Mouse (Mus musculus) right cerebral cortex, postnatal 4 days (tissue): ENCODE results near the gene Wasf3.
"Not testable (repeated sequence)": the region's sequence is repeated elsewhere in the genome, so short reads cannot be mapped to it uniquely, and the experiment has no call there.

Experiments used
- DNase-seq: peaks from one replicate; pipeline ENCODE4 v3.0.0-alpha.2; 2022

The Wasf3 gene

GRCm38 (mm10) chr5:146384935-146385591, at the start of gene Wasf3:
Gene Wasf3, plus strand, starts transcription at chr5:146384985.
- DNase-seq = peak; percentile 92

- DNase-seq = peak; percentile 12
Observed at GRCm38 (mm10) chr5:146338064-146338463, 46.7 kb upstream of the Wasf3 start.

GRCm38 (mm10) chr5:146340037-146340436, 44.7 kb upstream of the Wasf3 start:
- DNase-seq = no peak

GRCm38 (mm10) chr5:146344911-146345686, 39.7 kb upstream of the Wasf3 start:
- DNase-seq = no peak

- no peak for DNase-seq
Observed at GRCm38 (mm10) chr5:146347081-146347480, 37.7 kb upstream of the Wasf3 start.

GRCm38 (mm10) chr5:146349183-146349582, 35.6 kb upstream of the Wasf3 start:
- no peak for DNase-seq

- DNase-seq = no peak
Observed at GRCm38 (mm10) chr5:146350784-146351183, 34.0 kb upstream of the Wasf3 start.

GRCm38 (mm10) chr5:146352006-146352405, 32.8 kb upstream of the Wasf3 start:
- DNase-seq = no peak

- DNase-seq = no peak
Observed at GRCm38 (mm10) chr5:146360386-146360785, 24.4 kb upstream of the Wasf3 start.

- no peak for DNase-seq
Observed at GRCm38 (mm10) chr5:146362711-146363110, 22.1 kb upstream of the Wasf3 start.

GRCm38 (mm10) chr5:146368356-146368755, 16.4 kb upstream of the Wasf3 start:
- DNase-seq = peak; percentile 39

GRCm38 (mm10) chr5:146368971-146369370, 15.8 kb upstream of the Wasf3 start:
- DNase-seq = no peak

GRCm38 (mm10) chr5:146370794-146371193, 14.0 kb upstream of the Wasf3 start:
- DNase-seq = peak; percentile 24

GRCm38 (mm10) chr5:146373238-146373637, 11.5 kb upstream of the Wasf3 start:
- no peak for DNase-seq

GRCm38 (mm10) chr5:146376601-146377000, 8.2 kb upstream of the Wasf3 start:
- peak; percentile 32 for DNase-seq

- no peak for DNase-seq
Observed at GRCm38 (mm10) chr5:146380041-146380440, 4.7 kb upstream of the Wasf3 start.

- DNase-seq = peak; percentile 28
Observed at GRCm38 (mm10) chr5:146382268-146382667, 2.5 kb upstream of the Wasf3 start.

GRCm38 (mm10) chr5:146383401-146383800, 1.4 kb upstream of the Wasf3 start:
- DNase-seq = no peak

- no peak for DNase-seq
Observed at GRCm38 (mm10) chr5:146385989-146386388, 1.2 kb downstream of the Wasf3 start.

GRCm38 (mm10) chr5:146386906-146387305, 2.1 kb downstream of the Wasf3 start:
- DNase-seq = no peak

GRCm38 (mm10) chr5:146394563-146394962, 9.8 kb downstream of the Wasf3 start:
- no peak for DNase-seq

GRCm38 (mm10) chr5:146397253-146397652, 12.5 kb downstream of the Wasf3 start:
- no peak for DNase-seq

- no peak for DNase-seq
Observed at GRCm38 (mm10) chr5:146398386-146399115, 13.8 kb downstream of the Wasf3 start.

- DNase-seq = not testable (repeated sequence)
Observed at GRCm38 (mm10) chr5:146401012-146401411, 16.2 kb downstream of the Wasf3 start.
